Mouse (Mus musculus): Measurements from ENCODE around the gene Tmem33. TPM values are rescaled to one million over a fixed set of nuclear protein-coding genes. Genes with fewer than 3 reads are reported as not detected.

Tmem33 gene
- 70.2 and 120 TPM in 2 replicates for polyA plus RNA-seq (2012; ENCODE audit: insufficient read depth, low replicate concordance)

- Histone ChIP-seq H3K9me3 (no peaks in the 10 kb centered on the region), H3K4me3 (replicated peaks) (peak within 1 kb of the TSS; percentile 97), H3K27me3 (replicated peaks) (peaks cover under 1% of the 10 kb centered on the region), H3K36me3 (replicated peaks; ENCODE audit: low read length) (peaks cover 34% of the 10 kb centered on the region), H3K4me1 (peaks cover 29% of the 10 kb centered on the region)
- peak; percentile 97 for TF ChIP-seq FLI1 (IDR thresholded peaks at IDR 0.05; ENCODE audit: low read length)
- no peak for TF ChIP-seq GATA1 (IDR thresholded peaks at IDR 0.05; ENCODE audit: borderline replicate concordance, low read length)
Measured at GRCm38 (mm10) chr5:67260531-67261371, at the start of gene Tmem33. Gene Tmem33 (plus strand): TSS chr5:67260565.

- H3K27me3 ChIP-seq (replicated peaks), result peaks cover 64% of the 10 kb centered on the region
- no peak for TF ChIP-seq FLI1 (IDR thresholded peaks at IDR 0.05; ENCODE audit: low read length)
- no peak for TF ChIP-seq GATA1 (IDR thresholded peaks at IDR 0.05; ENCODE audit: borderline replicate concordance, low read length)
Measured at GRCm38 (mm10) chr5:67213168-67213567, 47.2 kb upstream of the Tmem33 start.

GRCm38 (mm10) chr5:67215121-67216030, 45.0 kb upstream of the Tmem33 start:
- H3K9me3 ChIP-seq, result peaks cover 10% of the 10 kb centered on the region; the same call in 1 of the 2 replicates
- no peak overlapping the region for H3K4me3 ChIP-seq (replicated peaks)
- H3K27me3 ChIP-seq (replicated peaks), result peaks cover 83% of the 10 kb centered on the region
- no peaks in the 10 kb centered on the region for H3K36me3 ChIP-seq (replicated peaks; ENCODE audit: low read length)
- TF ChIP-seq FLI1 (IDR thresholded peaks at IDR 0.05; ENCODE audit: low read length) (no peak), GATA1 (IDR thresholded peaks at IDR 0.05; ENCODE audit: borderline replicate concordance, low read length) (no peak)
- no peaks in the 10 kb centered on the region for H3K4me1 ChIP-seq

More at GRCm38 (mm10) chr5:67213168-67213567, 47.2 kb upstream of the Tmem33 start:
- H3K9me3 ChIP-seq, result peaks cover 10% of the 10 kb centered on the region; the same call in 1 of the 2 replicates
- H3K4me3 ChIP-seq (replicated peaks), result no peak overlapping the region
- no peaks in the 10 kb centered on the region for H3K36me3 ChIP-seq (replicated peaks; ENCODE audit: low read length)
- no peaks in the 10 kb centered on the region for H3K4me1 ChIP-seq

DNA sequence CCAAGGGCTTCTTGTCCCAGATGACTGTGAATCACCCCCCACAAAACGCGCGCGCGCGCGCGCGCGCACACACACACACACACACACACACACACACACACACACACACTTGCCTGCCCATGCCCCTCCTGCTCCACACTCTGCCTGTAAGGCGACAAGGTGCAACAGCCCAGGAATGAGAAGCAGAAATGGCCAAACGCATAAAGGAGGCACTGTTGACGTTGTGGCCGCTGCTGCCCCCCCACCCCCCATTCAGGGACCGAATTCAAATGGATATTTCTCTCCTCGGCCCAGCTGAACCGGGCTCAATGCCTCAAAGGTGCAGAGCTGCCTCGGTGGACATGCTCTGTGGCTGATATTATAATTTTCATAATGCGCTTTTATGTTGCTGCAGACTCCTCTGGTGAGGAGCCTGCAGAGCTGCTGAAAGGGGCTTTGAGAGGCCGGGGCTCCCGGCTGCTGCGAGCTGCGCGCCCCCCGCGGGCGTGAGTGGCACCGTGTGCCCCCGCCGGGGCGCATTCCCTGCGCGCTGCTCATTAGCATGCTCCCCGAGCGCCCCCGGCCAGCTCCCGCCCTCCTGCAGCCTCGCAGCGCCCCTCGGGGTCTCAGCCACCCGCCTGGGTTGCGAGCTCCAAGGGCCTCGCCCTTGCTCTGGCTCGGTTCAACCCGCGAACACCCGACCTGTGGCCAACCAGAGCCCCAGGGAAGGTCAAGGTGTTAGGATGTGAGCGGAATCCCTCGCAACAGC, 44.2 kb upstream of the Tmem33 start:
- H3K27me3 ChIP-seq (replicated peaks), result peaks cover 85% of the 10 kb centered on the region
- TF ChIP-seq GATA1 (IDR thresholded peaks at IDR 0.05; ENCODE audit: borderline replicate concordance, low read length) (no peak), FLI1 (IDR thresholded peaks at IDR 0.05; ENCODE audit: low read length) (no peak)
- H3K4me3 ChIP-seq (replicated peaks), result no peak overlapping the region
- no peaks in the 10 kb centered on the region for H3K36me3 ChIP-seq (replicated peaks; ENCODE audit: low read length)
- no peaks in the 10 kb centered on the region for H3K4me1 ChIP-seq
- H3K9me3 ChIP-seq, result peaks cover 7% of the 10 kb centered on the region; the same call in 1 of the 2 replicates

DNA sequence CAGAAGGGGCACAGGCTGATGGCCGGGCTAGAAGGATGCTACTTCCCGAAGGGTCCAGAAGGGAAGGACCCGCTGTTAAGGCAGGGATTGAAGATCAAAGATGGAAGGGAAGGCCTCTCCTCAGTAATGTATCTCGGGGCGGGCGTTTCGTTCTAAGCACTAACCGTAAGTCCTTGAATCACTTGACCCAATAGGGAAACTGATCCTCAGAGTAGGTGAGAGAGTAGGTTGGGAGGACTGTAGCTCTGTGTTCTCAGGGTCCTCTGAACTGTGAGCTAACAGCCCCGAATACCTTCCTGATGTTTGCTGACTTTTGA, 43.6 kb upstream of the Tmem33 start:
- no peak for TF ChIP-seq GATA1 (IDR thresholded peaks at IDR 0.05; ENCODE audit: borderline replicate concordance, low read length)
- TF ChIP-seq FLI1 (IDR thresholded peaks at IDR 0.05; ENCODE audit: low read length), result no peak
- H3K27me3 ChIP-seq (replicated peaks), result peaks cover 88% of the 10 kb centered on the region
- H3K9me3 ChIP-seq, result peaks cover 7% of the 10 kb centered on the region; the same call in 1 of the 2 replicates
- H3K4me3 ChIP-seq (replicated peaks), result no peak overlapping the region
- no peaks in the 10 kb centered on the region for H3K36me3 ChIP-seq (replicated peaks; ENCODE audit: low read length)
- no peaks in the 10 kb centered on the region for H3K4me1 ChIP-seq

GRCm38 (mm10) chr5:67221901-67222300, 38.5 kb upstream of the Tmem33 start:
- peaks cover 30% of the 10 kb centered on the region for H3K9me3 ChIP-seq

DNA sequence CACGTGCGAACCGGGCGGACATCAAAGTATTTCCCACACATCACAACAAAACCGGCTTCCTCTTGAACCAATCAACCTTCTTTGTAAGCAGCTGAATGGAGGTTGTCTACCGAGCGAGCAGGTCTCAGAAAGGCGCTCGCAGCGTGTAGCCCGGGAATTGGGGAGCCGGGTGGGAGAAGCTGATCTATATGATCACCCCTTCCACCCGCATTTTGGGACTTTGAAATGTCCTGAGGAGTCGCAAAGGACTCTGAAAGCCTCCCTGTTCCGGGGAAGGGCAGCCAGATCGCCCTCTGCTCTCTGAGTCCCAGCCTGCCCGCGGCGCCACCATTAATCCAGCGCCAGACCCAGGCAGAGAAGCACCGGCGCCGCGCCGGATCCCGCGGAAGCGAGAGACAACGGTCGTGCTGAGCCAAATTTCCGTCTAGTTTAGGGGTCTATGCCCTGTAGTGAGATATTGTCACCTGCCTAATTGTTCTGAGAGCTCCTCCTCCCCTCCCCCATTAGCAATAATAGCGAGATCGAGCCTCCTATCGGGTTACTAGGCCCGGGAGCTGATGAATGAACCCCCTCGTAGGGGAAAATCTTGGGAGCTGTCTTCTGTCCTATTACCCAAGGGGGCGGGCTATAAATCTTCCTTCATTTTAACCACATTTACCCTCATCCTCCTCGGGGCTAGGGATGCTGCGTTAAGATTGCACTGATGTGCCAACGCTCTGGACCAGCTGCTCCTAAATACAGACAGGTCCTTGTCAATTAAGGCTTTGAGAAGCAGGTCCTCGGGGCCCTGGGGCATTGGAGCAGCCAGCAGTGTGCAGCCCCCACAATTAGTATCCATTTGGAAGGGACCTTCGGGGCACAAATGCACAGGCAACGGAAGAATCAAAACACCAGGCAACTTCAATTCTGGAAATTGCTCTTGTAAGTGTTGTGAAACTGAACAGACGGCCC, 37.6 kb upstream of the Tmem33 start:
- Histone ChIP-seq H3K9me3 (peaks cover 33% of the 10 kb centered on the region), H3K4me1 (peaks cover 11% of the 10 kb centered on the region), H3K27me3 (replicated peaks) (peaks cover 95% of the 10 kb centered on the region), H3K4me3 (replicated peaks) (peak overlapping the region; percentile 82), H3K36me3 (replicated peaks; ENCODE audit: low read length) (no peaks in the 10 kb centered on the region)
- no peak for TF ChIP-seq FLI1 (IDR thresholded peaks at IDR 0.05; ENCODE audit: low read length)
- TF ChIP-seq GATA1 (IDR thresholded peaks at IDR 0.05; ENCODE audit: borderline replicate concordance, low read length), result no peak

More at GRCm38 (mm10) chr5:67221901-67222300, 38.5 kb upstream of the Tmem33 start:
- Histone ChIP-seq H3K4me3 (replicated peaks) (no peak overlapping the region), H3K36me3 (replicated peaks; ENCODE audit: low read length) (no peaks in the 10 kb centered on the region), H3K4me1 (peaks cover 11% of the 10 kb centered on the region), H3K27me3 (replicated peaks) (peaks cover 91% of the 10 kb centered on the region)
- TF ChIP-seq GATA1 (IDR thresholded peaks at IDR 0.05; ENCODE audit: borderline replicate concordance, low read length), result no peak
- TF ChIP-seq FLI1 (IDR thresholded peaks at IDR 0.05; ENCODE audit: low read length), result no peak

DNA sequence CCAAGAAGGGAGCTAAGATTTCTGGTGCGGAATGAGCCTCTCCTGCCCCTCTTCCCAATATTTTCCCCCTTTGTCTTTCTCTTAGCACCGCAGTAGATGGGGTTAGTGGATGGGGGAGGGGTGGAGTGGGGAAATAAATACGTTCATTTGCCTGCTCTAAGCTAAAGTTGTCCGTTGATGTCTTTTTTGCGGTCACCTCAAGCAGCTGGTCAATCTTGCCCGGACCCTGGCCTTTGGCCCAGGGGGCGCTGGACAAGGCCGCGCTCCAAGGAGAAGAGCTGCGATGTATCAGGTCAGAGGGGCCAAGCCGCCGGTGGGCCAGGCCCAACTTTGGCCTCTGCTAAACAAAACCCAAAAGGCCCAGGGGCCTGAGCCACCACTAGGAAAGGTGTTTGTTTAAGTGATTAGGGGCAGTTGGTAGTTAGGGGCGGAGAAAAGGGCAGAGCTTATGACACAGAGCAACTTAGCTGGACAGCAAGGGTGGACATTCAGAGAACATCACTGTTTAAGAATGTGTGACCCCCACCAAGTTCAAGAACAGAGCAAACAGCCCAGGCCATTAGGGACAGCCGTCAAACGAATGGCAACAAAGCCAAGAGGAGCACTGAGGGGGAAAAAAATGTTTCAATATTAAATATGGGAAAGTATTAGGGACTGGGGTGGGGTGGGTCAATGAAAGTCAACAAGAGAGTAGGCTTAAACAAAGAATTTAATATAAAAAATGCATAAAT, 36.8 kb upstream of the Tmem33 start:
- H3K27me3 ChIP-seq (replicated peaks), result peaks cover 95% of the 10 kb centered on the region
- TF ChIP-seq FLI1 (IDR thresholded peaks at IDR 0.05; ENCODE audit: low read length) (no peak), GATA1 (IDR thresholded peaks at IDR 0.05; ENCODE audit: borderline replicate concordance, low read length) (no peak)
- no peaks in the 10 kb centered on the region for H3K36me3 ChIP-seq (replicated peaks; ENCODE audit: low read length)

More for the DNA sequence above, 36.8 kb upstream of the Tmem33 start:
- Histone ChIP-seq H3K4me3 (replicated peaks) (no peak overlapping the region), H3K4me1 (peaks cover 16% of the 10 kb centered on the region), H3K9me3 (peaks cover 33% of the 10 kb centered on the region)

Data from megakaryocyte, embryonic 14.5 days (primary cell).